Mouse (Mus musculus): Measurements from ENCODE around the gene Gstp3.
"Not testable (repeated sequence)": the region's sequence is repeated elsewhere in the genome, so short reads cannot be mapped to it uniquely, and the experiment has no call there.

DNA sequence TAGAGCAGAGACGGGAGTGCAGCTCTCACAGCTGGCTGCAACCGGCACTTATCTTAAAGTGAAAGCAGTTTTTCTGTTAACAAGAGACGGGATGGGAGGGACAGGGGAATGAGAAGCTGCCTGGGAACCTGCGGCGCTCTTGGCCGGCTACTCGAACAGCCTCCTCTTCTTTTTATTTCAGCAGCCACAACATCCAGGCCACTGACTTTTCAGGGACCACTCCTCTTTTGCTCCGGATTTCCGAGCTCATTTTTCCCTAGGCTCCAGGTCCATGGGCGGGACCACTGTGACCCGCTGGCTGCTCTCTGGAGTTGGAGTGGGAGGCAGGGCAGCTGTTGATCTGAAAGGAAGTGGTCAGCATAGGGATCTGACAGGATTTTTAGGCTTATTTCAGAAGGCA is 5.1 kb upstream of the Gstp3 start:
- TF ChIP-seq CTCF (IDR thresholded peaks at IDR 0.05; ENCODE audit: borderline replicate concordance, control insufficient read depth, extremely low read depth, insufficient read depth, low read length, poor library complexity); POLR2A (IDR thresholded peaks at IDR 0.05; ENCODE audit: control insufficient read depth, extremely low read depth, insufficient read depth, low read length, poor library complexity): not testable (repeated sequence)

All from thymus, adult 2 months (tissue).